Mouse (Mus musculus): ENCODE measurements around the gene Fer.

DNA sequence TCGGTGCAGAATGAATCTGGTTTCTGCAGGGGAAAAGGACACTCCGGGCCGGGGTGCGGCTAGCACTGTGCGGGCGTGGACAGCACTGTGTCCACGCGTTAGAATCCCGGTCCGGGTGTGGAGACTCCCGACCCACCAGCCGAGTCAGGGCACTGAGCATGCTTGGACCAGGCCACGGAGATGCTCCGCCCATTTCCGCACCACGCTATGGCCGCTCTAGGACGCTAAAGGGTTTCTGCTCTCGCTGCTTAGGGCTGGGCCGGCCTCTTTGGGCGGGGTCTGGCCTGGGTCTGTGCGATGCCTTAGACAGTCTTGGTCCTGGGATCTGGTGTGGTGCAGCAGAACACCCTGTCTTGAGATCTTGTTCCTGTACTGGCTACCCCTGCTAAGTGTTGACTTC, 13.3 kb upstream of the Fer start:
- no peak for TF ChIP-seq CTCF (IDR thresholded peaks at IDR 0.05; ENCODE audit: insufficient read depth, low read length)
- peak; percentile 77; the same call in 1 of the 2 replicates for TF ChIP-seq POLR2A (IDR thresholded peaks at IDR 0.05; ENCODE audit: borderline replicate concordance, extremely low read depth, low read depth, low read length)
